Mouse (Mus musculus) kidney, postnatal 0 days (tissue): ENCODE measurements around the gene Sycp2l. TPM values are rescaled to one million over a fixed set of nuclear protein-coding genes. Genes with fewer than 3 reads are reported as not detected.
A peak's percentile ranks its signal among the peaks of the same experiment; 100 is the strongest.

Experiments
- ATAC-seq: fragments of 200-750 bp; cut with Nextera tagmentation; replicated peaks from 2 replicates; pipeline ENCODE4 v1.8.0; 2017; ENCODE audit warnings: low read depth, moderate number of reproducible peaks, moderate TSS enrichment, moderate library complexity; ENCODE audit not compliant: low FRiP score
- DNase-seq: peaks from one replicate; pipeline ENCODE4 v3.0.0-alpha.2; 2016; ENCODE audit warnings: low spot score
- H3K27ac ChIP-seq: fragments of 300-500 bp; sonication (generic); 2 replicates; pipeline ENCODE4 v1.5.1; 2014; ENCODE audit warnings: mild to moderate bottlenecking
- H3K27me3 ChIP-seq: fragments of 300-500 bp; sonication (generic); 2 replicates; pipeline ENCODE4 v1.6.1; 2014; ENCODE audit warnings: low read length, mixed read lengths; ENCODE audit not compliant: insufficient read depth
- H3K36me3 ChIP-seq: fragments of 300-500 bp; sonication (generic); 2 replicates; pipeline ENCODE4 v1.6.1; 2014; ENCODE audit warnings: low read length, mixed read lengths; ENCODE audit not compliant: insufficient read depth
- H3K4me1 ChIP-seq: fragments of 300-500 bp; sonication (generic); replicated peaks from 2 replicates; pipeline ENCODE4 v1.6.1; 2014; ENCODE audit warnings: antibody characterized with exemption, low read length, mixed read lengths; ENCODE audit not compliant: insufficient read depth
- H3K4me2 ChIP-seq: fragments of 300-500 bp; sonication (generic); 2 replicates; pipeline ENCODE4 v1.6.1; 2014; ENCODE audit warnings: mild to moderate bottlenecking, low read length, moderate library complexity, mixed read lengths
- H3K4me3 ChIP-seq: fragments of 300-500 bp; sonication (generic); replicated peaks from 2 replicates; pipeline ENCODE4 v1.5.1; 2014; ENCODE audit warnings: low read depth, low read length
- H3K9ac ChIP-seq: fragments of 300-500 bp; sonication (generic); 2 replicates; pipeline ENCODE4 v1.6.1; 2014; ENCODE audit warnings: low read depth, low read length
- H3K9me3 ChIP-seq: fragments of 300-500 bp; sonication (generic); replicated peaks from 2 replicates; pipeline ENCODE4 v1.6.1; 2016; ENCODE audit warnings: low read length, inconsistent platforms, mixed read lengths
- CTCF ChIP-seq: IDR thresholded peaks from 2 replicates; pipeline ENCODE4 v1.5.1; 2016; ENCODE audit warnings: antibody characterized with exemption, low read depth, mild to moderate bottlenecking, moderate library complexity
- WGBS: fragments of 180-500 bp; shearing (Covaris S2); extraction: QIAGEN DNeasy Blood & Tissue Kit; methylation state at CpG from one replicate; pipeline ENCODE4 v1.1.7; 2014; 5-methylcytosine and 5-hydroxymethylcytosine counted together
- polyA plus RNA-seq: library from polyadenylated mRNA; unstranded; fragments of >200 nt; fragmentation: Nextera tagmentation; extraction: Ambion mirVana; gene quantifications from 2 replicates; pipeline ENCODE4 v1.2.1, GENCODE M21; 2015

Sycp2l gene
- polyA plus RNA-seq, 1 experiment from 2014 or later: not detected

DNA sequence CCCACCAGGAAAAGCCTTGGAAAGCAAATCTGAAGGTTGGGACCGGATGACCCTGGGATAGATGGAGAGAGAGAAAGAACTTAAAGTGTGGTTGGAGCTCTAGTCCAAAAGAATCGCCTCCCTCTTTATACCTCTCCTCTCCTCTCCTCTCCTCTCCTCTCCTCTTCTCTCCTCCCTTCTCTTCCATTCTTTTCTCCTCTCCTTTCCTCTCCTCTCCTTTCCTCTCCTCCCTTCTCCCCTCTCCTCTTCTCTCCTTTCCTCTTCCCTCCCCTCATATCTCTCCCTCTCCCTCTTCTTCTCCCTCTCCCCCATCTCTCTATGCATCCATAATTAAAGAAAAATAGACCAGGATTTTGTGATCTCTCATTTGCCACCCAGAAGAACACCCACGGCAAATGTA lies 3.2 kb upstream of the Sycp2l start, which contains the start of gene Gcm2:
Gene Gcm2 (minus strand): TSS at position 101 of the 400 bp plus-strand sequence.
- no peak for ATAC-seq
- no peaks in the 10 kb centered on the region for H3K9me3 ChIP-seq
- H3K4me1 ChIP-seq: no peaks in the 10 kb centered on the region
- no peak within 1 kb of the TSS for H3K9ac ChIP-seq
- H3K36me3 ChIP-seq: no peaks in the 10 kb centered on the region
- 77% methylated on average over 3 of the region's 3 CpGs for WGBS
- H3K4me2 ChIP-seq: no peak within 1 kb of the TSS
- H3K4me3 ChIP-seq: no peak within 1 kb of the TSS
- no peak for DNase-seq
- TF ChIP-seq CTCF: no peak
- H3K27ac ChIP-seq: no peak within 1 kb of the TSS
- no peaks in the 10 kb centered on the region for H3K27me3 ChIP-seq

DNA sequence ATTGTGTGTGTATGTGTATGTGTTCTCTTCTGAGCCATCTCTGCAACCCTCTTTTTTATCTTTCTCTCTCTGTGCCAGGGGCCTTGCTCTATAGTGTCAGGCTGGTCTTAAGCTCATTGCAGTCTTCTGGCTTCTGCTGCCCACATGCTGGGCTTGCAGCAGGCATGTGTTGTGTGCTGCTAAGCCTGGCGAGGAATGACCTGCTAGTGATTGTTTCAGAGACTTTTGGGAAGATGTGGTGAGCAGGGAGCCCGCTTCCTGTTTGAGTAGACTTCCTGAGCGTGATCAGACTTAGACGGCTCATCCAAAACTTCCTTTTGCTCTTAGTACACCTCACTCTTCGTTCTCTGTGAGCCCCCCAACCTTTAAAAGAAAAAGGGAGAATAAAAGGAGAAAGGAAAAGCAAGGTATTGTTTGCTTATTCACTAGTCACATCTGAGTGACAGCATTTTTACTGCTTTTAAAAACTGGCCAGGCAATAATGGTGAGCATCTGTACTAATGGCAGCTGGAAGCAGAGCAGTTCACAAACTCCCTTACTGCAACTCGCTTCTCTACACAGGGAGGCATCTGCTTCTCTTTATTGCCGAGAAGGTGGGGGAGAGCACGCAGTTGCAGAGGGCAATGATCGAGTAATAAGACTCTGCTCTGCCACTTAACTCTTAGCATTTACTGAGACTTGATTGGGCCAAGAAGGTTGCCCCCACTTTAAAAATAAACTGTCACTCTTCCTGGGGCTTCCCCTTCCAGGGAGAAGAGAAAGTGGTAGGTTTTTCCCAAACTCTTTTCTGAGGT lies 5.2 kb downstream of the Sycp2l start:
- DNase-seq (peak; percentile 22), ATAC-seq (no peak)
- Histone ChIP-seq H3K27me3 (no peaks in the 10 kb centered on the region), H3K27ac (no peak overlapping the region), H3K4me1 (no peaks in the 10 kb centered on the region), H3K9ac (no peak overlapping the region), H3K36me3 (no peaks in the 10 kb centered on the region), H3K4me2 (no peak overlapping the region), H3K4me3 (no peak overlapping the region), H3K9me3 (no peaks in the 10 kb centered on the region)
- WGBS: 25% methylated on average over 9 of the region's 9 CpGs
- TF ChIP-seq CTCF: no peak

DNA sequence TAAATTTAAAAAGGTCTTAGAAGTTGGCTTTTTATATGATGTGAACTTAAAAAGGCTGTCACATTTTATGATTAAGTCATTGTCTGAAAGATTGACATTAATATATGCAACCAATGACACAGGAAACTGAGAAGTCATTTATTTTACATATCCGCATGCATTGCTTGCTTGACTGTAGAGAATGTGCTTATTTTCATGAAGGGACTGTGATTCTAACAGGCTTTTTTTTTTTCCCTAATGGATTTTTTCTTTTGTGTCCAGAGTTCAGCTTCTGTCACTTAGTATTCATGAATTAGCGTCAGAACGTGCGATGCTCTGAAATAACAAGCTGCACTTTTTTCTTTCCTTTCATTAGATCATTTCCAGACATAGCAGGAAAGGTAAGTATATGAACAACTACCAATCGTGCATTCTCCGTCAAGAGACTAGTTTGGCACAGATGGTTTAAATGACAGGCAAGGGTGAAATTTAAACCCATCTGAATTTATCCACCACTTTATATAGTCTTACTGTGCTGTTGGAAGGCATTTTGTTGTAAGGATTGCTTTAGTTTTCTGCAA lies 9.6 kb downstream of the Sycp2l start:
- H3K4me2 ChIP-seq: no peak overlapping the region
- H3K27me3 ChIP-seq: no peaks in the 10 kb centered on the region
- no peak for TF ChIP-seq CTCF
- no peaks in the 10 kb centered on the region for H3K36me3 ChIP-seq
- WGBS: 84% methylated on average over 6 of the region's 6 CpGs
- H3K27ac ChIP-seq: no peak overlapping the region
- no peak overlapping the region for H3K9ac ChIP-seq
- no peak overlapping the region for H3K4me3 ChIP-seq
- DNase-seq: no peak
- no peaks in the 10 kb centered on the region for H3K4me1 ChIP-seq
- ATAC-seq: no peak
- no peaks in the 10 kb centered on the region for H3K9me3 ChIP-seq

DNA sequence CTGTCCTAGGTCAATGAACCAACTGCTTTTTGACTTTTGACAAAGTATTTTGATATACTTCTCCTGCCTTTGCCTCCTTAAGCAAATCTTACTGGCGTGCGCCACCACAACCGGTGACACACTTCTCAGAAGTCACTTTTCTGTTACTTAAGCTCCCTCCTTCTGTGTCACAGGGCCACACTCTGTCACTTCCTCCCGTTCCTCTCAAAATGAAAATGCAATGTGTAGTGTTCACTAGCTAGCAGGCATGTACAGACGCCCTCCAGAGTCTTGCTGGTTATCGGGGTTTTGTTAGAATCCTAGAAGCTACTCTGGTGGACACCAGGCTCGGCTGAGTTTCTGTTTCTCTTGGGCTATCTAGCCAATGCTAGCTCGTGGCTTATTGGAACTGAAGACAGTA lies 14.2 kb downstream of the Sycp2l start:
- Histone ChIP-seq H3K4me1 (no peaks in the 10 kb centered on the region), H3K36me3 (no peaks in the 10 kb centered on the region), H3K4me3 (no peak overlapping the region), H3K4me2 (no peak overlapping the region), H3K27me3 (no peaks in the 10 kb centered on the region), H3K9ac (no peak overlapping the region), H3K9me3 (no peaks in the 10 kb centered on the region), H3K27ac (no peak overlapping the region)
- DNase-seq: no peak
- ATAC-seq: no peak
- 86% methylated on average over 8 of the region's 8 CpGs for WGBS
- TF ChIP-seq CTCF: no peak

DNA sequence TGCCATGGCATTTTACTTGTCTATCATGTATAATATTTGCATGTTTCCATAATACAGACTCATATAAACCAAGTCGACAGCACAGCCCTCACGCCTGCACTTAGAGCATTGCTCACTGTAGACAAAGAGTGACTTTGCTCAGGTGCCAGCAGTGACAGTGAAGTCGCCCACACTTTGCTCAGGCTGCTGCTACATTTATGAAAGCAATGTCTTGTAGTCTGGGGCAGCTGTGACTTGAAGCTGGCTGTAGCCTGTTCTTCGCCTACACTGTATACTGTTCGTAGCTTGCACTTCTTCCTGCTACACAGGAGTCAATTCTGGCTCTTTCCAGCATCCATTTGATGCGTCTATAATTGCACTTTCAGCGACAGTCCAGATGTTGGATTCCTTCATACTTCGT lies 15.0 kb downstream of the Sycp2l start:
- Histone ChIP-seq H3K4me3 (no peak overlapping the region), H3K27ac (no peak overlapping the region), H3K4me2 (no peak overlapping the region), H3K27me3 (no peaks in the 10 kb centered on the region), H3K9ac (no peak overlapping the region), H3K36me3 (no peaks in the 10 kb centered on the region), H3K9me3 (no peaks in the 10 kb centered on the region), H3K4me1 (no peaks in the 10 kb centered on the region)
- TF ChIP-seq CTCF: no peak
- no peak for ATAC-seq
- 86% methylated on average over 8 of the region's 8 CpGs for WGBS
- no peak for DNase-seq

DNA sequence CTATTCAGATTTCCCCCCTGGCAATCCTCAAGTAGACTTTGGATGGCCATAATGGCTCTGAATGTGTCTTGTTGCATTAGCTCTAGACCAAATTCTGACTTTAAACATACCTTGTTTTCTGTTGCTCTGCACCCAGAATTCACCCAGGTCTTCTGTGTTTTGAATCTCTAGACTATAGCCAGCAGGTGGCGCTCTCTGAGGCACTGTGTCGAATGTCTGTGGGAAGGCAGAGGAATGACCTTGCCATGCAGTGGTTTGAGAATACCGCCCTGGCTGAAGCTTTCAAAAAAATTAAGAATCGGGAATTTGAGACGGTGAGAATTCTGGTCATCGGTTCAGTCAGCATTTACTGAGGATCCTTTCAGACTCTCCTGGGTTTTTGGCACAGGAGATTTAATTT lies 20.8 kb downstream of the Sycp2l start:
- Histone ChIP-seq H3K27ac (no peak overlapping the region), H3K9ac (no peak overlapping the region), H3K27me3 (no peaks in the 10 kb centered on the region), H3K4me2 (no peak overlapping the region), H3K4me1 (no peaks in the 10 kb centered on the region), H3K4me3 (no peak overlapping the region), H3K9me3 (no peaks in the 10 kb centered on the region), H3K36me3 (no peaks in the 10 kb centered on the region)
- ATAC-seq: no peak
- 4% methylated on average over 6 of the region's 6 CpGs for WGBS
- peak; percentile 71 for DNase-seq
- peak; percentile 92 for TF ChIP-seq CTCF
